Mouse (Mus musculus) layer of hippocampus, postnatal 25 days (tissue): ENCODE results near the gene Gm11555. TPM values are rescaled to one million over a fixed set of nuclear protein-coding genes. Genes with fewer than 3 reads are reported as not detected.
"Not testable (repeated sequence)": the region's sequence is repeated elsewhere in the genome, so short reads cannot be mapped to it uniquely, and the experiment has no call there.

ENCODE experiments used
- DNase-seq, 2 experiments: peaks; one replicate each; pipeline ENCODE4 v3.0.0; 2022; ENCODE audit warnings: mixed read lengths in 2 of 2, low spot score in 1 of 2; ENCODE audit errors: extremely low spot score in 1 of 2
- total RNA-seq, 2 experiments: library from RNA; stranded (reverse); gene quantifications; 2 replicates each; pipeline ENCODE4 v1.2.3; 2021

Gm11555 gene
- total RNA-seq = not detected

DNA sequence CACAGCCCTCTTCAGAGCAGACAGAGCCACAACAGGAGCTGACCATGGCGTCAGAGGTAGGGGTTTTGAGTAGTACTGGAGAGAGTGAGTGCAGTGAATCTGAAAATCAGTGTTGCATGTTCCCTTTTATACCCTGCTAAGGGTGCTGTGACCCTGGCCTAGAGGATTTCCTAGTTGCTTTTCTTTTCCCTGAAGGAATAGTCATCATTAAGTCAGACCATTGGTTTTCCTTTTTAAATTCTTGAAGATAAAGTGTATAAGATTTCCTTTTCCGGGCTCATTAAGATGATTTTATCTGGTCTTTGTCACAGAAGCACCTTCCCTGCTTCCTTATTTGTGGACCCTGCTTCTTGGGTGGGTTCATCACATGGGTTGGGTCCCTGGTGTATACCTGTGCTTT is at the start of gene Gm11555:
Gene Gm11555 (minus strand): TSS at position 101 of the 400 bp plus-strand sequence.
- DNase-seq = no peak

DNA sequence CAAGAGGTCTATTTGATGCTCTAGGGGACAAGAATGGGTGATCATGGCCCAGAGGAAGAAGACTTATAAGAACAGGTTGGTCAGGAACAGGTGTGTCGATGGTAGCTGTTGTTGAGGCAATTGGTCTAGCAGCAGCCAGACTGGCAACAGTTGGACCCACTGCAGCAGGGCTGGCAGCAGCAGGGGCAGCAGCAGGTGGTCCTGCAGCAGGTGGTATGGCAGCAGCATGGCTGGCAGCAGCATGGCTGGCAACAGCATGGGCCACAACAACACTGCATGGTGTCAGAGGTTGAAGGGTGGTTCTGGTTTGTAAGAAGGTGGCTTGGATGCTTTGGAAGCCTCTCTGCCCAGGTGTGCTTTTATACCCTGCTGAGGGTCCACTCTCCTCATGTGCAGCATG is 40.4 kb upstream of the Gm11555 start, which contains the start of gene Gm14190:
Gene Gm14190 (minus strand): TSS at position 278 of the 400 bp plus-strand sequence.
- DNase-seq = no peak

DNA sequence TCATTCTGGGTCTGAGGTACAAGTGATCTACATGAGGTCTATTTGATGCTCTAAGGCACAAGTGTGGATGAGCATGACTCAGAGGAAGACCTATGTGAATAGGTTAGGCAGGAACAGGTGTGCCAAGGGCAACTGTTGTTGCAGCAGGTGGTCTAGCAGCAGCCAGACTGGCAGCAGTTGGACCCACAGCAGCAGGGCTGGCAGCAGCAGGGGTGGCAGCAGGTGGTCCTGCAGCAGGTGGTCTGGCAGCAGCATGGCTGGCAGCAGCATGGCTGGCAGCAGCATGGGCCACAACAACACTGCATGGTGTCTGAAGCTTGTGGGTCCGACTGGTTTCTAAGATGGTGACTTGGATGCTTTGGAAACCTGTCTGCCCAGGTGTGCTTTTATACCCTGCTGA is 35.2 kb upstream of the Gm11555 start:
- DNase-seq = not testable (repeated sequence)

- no peak for DNase-seq
Measured at GRCm38 (mm10) chr11:99683481-99683880, 33.4 kb upstream of the Gm11555 start.

- DNase-seq = no peak
Measured at GRCm38 (mm10) chr11:99665860-99666259, 15.8 kb upstream of the Gm11555 start, which contains the start of gene Krtap4-6. Gene Krtap4-6, minus strand, starts transcription at chr11:99665960.

GRCm38 (mm10) chr11:99662802-99663201 is 12.8 kb upstream of the Gm11555 start:
- no peak for DNase-seq

GRCm38 (mm10) chr11:99659256-99659655 is 9.2 kb upstream of the Gm11555 start:
- DNase-seq = no peak

- DNase-seq = not testable (repeated sequence)
Measured at GRCm38 (mm10) chr11:99658467-99659010, 8.5 kb upstream of the Gm11555 start, which contains the start of gene Gm11563. Gene Gm11563, minus strand, starts transcription at chr11:99658960.

DNA sequence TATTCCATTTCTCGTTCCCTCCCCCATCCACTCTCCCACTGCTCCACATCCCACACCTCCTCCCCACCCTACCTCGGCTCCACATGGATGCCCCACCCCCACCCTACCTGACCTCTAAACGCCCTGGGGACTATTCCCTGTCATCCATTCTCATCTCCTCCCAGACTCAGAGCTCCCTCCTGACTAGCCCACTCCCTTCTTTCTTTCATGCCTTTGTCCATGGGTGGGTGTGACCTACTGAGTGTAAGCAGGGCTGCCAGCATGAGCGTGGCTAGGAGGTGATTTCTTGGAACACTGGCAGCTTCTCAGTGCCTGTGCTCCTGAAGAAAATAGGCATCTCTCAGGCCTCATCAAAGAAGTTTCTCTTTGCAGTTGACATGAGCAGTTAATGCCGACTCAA is 7.0 kb upstream of the Gm11555 start:
- no peak for DNase-seq

- DNase-seq = no peak
Measured at GRCm38 (mm10) chr11:99646444-99646843, 3.6 kb downstream of the Gm11555 start.

DNA sequence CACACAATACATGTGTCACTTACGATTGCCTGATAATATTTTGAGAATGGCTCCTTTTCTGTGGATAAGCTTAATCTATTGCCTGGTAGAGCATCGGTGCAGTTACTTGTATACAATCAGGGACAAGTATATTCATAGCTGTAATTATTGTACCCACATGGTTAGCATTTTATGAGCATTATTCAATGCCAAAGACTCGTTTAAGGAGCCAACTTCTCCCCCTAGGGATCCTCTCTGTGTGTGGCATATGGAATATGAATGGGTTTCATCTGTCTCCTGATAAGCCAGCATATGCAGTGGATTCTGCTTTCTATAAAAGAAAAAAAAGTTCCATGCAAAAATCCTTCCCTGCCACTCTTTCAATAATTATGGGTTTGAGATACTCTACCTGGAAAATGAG is 5.7 kb downstream of the Gm11555 start:
- DNase-seq = no peak

GRCm38 (mm10) chr11:99643635-99644139 is 6.3 kb downstream of the Gm11555 start, which contains the start of gene Krtap4-7:
Gene Krtap4-7, minus strand, starts transcription at chr11:99644089.
- not testable (repeated sequence) for DNase-seq

DNA sequence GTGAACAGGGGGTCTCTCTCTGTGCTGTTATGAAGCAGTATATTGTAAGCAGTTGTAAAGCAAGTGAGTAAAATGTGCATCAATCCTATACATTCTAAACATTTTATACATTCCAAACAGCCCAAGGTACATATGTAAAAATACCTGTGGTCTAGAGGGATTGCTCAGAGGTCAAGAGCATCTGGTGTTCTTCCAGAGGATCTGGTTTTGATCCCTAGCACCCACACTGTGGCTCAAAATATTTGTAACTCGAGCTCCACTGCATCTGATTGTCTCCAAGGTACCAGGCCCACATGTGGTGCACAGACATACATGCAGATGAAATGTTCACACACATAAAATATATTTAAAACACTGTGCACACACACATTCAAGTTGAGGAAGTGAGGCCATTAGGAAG is 9.1 kb downstream of the Gm11555 start:
- no peak for DNase-seq

DNA sequence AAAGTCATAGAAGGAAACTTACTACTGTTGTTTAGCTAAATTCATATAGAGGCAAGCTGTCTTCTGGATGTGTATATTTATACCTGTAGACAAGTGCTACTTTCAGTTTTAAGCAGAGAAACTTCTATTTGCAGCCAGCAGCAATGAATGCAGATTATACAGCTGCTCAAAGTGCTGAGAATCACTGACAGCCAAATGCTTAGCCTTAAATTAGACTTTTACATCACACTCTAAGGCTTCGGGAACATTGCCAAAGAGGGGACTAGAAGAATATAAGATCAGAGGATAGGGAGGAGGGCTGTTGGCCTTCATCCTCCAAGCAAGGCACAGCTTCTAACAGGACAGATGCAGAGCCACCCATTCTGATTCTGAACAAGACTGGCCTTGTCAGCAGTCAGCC is 12.9 kb downstream of the Gm11555 start:
- DNase-seq = no peak

GRCm38 (mm10) chr11:99634653-99635134 is 15.3 kb downstream of the Gm11555 start, which contains the start of gene Krtap4-2:
Gene Krtap4-2, minus strand, starts transcription at chr11:99635084.
- no peak for DNase-seq

DNA sequence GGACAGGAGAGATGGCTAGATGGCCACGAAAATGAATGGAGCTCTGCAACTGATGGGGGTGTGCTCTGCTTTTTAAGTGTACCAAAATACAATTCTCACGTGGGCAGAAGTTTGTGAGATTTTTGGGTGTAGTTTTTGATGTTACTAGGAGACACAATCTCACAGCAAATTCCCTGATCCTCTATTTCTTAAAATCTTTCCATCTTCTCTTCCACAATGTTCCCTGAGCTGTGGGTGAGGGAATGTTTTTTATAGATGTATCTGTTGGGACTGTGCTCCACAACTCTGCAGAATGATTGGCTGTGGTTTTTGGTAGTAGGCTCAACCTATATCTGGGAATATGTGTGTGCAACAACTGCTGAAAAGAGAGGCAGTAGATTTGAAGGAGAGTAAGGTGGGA is 16.7 kb downstream of the Gm11555 start:
- no peak for DNase-seq

DNA sequence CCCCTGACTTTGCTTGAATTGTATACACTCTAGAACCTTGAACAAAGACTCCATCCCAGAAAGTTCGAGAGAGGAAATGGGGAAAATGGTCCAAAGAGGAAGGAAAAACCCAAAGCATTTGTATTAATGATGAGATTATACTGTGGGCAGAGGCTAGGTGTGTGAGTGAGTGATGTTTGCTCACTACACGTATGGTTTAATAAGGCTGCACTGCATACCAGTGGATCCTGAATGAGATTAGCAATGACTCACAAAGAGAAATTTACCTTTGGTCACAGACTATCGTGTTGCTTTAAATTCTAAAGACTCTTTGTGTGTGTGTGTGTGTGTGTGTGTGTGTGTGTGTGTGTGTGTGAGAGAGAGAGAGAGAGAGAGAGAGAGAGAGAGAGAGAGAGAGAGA is 19.1 kb downstream of the Gm11555 start:
- no peak for DNase-seq

DNA sequence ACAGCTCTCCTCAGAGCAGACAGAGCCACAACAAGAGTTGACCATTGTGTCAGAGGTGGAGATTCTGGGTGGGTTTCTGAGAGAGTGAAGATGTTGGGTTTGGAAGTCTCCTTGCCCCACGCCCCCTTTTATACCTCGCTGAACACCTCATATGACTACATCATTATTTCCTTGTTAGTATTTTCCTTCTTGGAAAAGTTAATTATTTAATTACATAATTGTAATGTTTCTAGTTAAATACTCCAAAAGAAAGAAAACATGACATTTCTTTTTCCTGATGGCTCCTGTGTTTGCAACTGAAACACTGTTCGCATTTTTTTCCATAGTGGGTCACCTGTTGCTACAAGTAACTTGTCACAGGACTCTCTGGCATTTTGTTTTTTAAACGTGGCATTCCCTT is 21.9 kb downstream of the Gm11555 start, which contains the start of gene Krtap4-1:
Gene Krtap4-1 (minus strand): TSS at position 101 of the 400 bp plus-strand sequence.
- DNase-seq = no peak

- DNase-seq = no peak
Measured at GRCm38 (mm10) chr11:99620335-99620734, 29.7 kb downstream of the Gm11555 start, which contains the start of gene Gm11562. Gene Gm11562, minus strand, starts transcription at chr11:99620435.

DNA sequence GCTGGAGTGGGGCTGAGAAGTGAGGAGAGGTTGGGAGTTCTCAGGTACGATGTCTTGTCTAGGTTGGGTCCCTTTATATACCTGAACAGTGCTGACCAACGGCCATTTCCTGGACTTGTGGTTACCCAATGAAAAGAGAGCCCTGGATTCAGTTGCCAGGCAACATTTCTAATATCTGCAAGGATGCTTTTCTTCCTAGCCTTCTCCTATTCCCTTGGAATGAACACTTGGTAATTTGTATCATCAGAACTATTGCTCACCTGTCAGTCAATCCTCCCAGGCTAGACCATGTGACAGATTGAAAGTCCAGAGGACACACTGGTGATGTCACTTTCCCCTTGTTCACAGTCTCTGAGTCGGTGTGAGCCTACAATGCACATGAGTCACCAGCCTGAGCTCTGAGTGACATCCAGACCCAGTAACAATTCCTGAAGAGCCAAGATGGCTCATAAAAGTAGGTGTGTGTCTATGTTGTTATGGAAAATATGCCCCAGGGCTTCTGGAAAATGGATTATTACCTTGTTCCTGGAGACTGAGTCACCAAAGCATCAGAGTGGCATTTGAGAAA is 35.2 kb downstream of the Gm11555 start, which contains the start of gene Krtap2-4:
Gene Krtap2-4 (minus strand): TSS at position 51 of the 568 bp plus-strand sequence.
- DNase-seq = no peak

DNA sequence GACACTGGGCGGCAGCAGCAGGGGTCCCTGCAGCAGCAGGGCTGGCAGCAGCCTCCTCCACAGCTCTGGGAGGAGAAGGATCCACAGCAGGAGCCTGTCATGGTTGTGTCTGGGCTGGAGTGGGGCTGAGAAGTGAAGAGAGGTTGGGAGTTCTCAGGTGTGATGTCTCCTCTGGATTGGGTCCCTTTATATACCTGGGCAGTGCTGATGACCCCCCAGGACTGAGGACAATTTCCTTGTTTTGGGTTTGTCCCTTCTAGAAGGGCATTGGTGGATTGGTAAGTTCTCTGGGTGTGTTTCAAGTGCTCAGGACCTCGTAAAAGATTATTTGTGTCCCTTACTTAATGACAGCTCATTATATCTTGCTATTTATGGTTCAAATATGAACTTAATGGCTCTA is 39.9 kb downstream of the Gm11555 start, which contains the start of gene Gm11937:
Gene Gm11937 (minus strand): TSS at position 101 of the 400 bp plus-strand sequence.
- DNase-seq = not testable (repeated sequence)
